Mouse (Mus musculus): ENCODE measurements around the gene Anks6.

DNA sequence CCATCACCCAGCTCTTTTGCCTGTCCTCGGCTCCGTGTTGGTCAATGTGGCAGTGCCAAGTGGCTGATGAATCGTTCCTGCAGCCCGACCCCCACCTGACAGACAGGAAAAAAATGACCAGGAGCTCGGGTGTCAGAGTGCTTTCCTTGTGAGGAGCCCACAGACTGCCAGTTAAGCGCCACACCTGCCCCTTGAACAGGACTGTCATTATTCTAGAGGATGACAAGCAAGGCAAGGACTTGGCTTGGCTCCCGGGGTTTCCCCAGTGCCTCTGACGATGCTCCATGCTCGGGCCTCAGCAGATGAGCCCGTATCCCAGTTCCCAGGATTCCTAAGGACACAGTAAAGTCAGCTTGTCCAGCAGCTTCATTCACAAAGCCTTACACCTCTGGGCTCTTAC lies 44.8 kb downstream of the Anks6 start:
- no peak for TF ChIP-seq HCFC1 (IDR thresholded peaks at IDR 0.05; ENCODE audit: borderline replicate concordance, insufficient read depth, low read length)
- TF ChIP-seq ZNF384 (IDR thresholded peaks at IDR 0.05; ENCODE audit: low read depth, low read length): no peak
- TF ChIP-seq MAFK (IDR thresholded peaks at IDR 0.05; ENCODE audit: insufficient read depth, low read depth, low read length): no peak
- TF ChIP-seq CHD2 (IDR thresholded peaks at IDR 0.05; ENCODE audit: low read depth, low read length): no peak

Data from ES-E14 (cell line).